Mouse (Mus musculus) activated CD4-positive, CD25-positive, alpha-beta regulatory T cell (primary cell): ENCODE data around the gene Slc2a8. TPM values are rescaled to one million over a fixed set of nuclear protein-coding genes. Genes with fewer than 3 reads are reported as not detected.

Experiments used
- polyA plus RNA-seq, 2 experiments: library from polyadenylated mRNA; unstranded; fragments of 100-300 nt; shearing (Covaris generic); gene quantifications; one replicate each; pipeline ENCODE4 v1.2.1; 2017

Slc2a8 gene
- polyA plus RNA-seq: 1 to 10 TPM; 8.5 to 9.2 TPM

GRCm38 (mm10) chr2:32981725-32982271 lies at the start of gene Slc2a8:
Slc2a8 (minus strand) TSS chr2:32982083.

GRCm38 (mm10) chr2:32961192-32961995 lies 20.5 kb downstream of the Slc2a8 start, which contains the start of the genes Rpl12 and Lrsam1:
Rpl12 (plus strand) TSS chr2:32961559.
Lrsam1 (minus strand) TSS chr2:32961614.

Other genes starting within 250 kb of the Slc2a8 start
- under 1 TPM; 0.48 to 0.95 TPM for gene 6330409D20Rik, start 241.1 kb downstream of the Slc2a8 start, polyA plus RNA-seq
- gene Tor2a, start 224.8 kb downstream of the Slc2a8 start, polyA plus RNA-seq: 10 to 100 TPM; 69.8 to 78.7 TPM
- gene Ttc16, start 206.4 kb downstream of the Slc2a8 start, polyA plus RNA-seq: 1 to 10 TPM in 1 of 2 experiments, under 1 TPM in 1; 0.79 to 3.5 TPM
- gene Ptrh1, start 206.3 kb downstream of the Slc2a8 start, polyA plus RNA-seq: 1 to 10 TPM; 2.9 to 4.3 TPM
- gene Cfap157, start 197.7 kb downstream of the Slc2a8 start, polyA plus RNA-seq: under 1 TPM; 0.15 to 0.39 TPM
- gene Stxbp1, start 134.8 kb downstream of the Slc2a8 start, polyA plus RNA-seq: 1 to 10 TPM; 2.8 to 3.4 TPM
- gene Fam129b, start 106.0 kb downstream of the Slc2a8 start, polyA plus RNA-seq: 1 to 10 TPM; 2.3 to 8.5 TPM
- 10 to 100 TPM; 17.8 to 46.7 TPM for gene Rpl12, start 20.5 kb downstream of the Slc2a8 start, polyA plus RNA-seq
- gene Lrsam1, start 20.5 kb downstream of the Slc2a8 start, polyA plus RNA-seq: 10 to 100 TPM in 1 of 2 experiments, 1 to 10 TPM in 1; 2.8 to 10.7 TPM
- 1 to 10 TPM in 1 of 2 experiments, under 1 TPM in 1; 0.62 to 1.0 TPM for gene Garnl3, start 149.6 kb upstream of the Slc2a8 start, polyA plus RNA-seq
- 10 to 100 TPM; 11.6 to 33.2 TPM for gene Angptl2, start 234.0 kb upstream of the Slc2a8 start, polyA plus RNA-seq